Mouse (Mus musculus): ENCODE data around the gene Glrx2. TPM values are rescaled to one million over a fixed set of nuclear protein-coding genes. Genes with fewer than 3 reads are reported as not detected.
"Not testable (repeated sequence)": the region's sequence is repeated elsewhere in the genome, so short reads cannot be mapped to it uniquely, and the experiment has no call there.

Glrx2 gene
- total RNA-seq (2021), result 10 to 100 TPM; 69.4 to 77.9 TPM
- long read RNA-seq, experiment 1, transcript Glrx2-210 (4 exons, 3,337 nt), result major isoform, 77 of 107 reads
- long read RNA-seq, experiment 1, partial matches to known transcripts, result 3 of 107 reads
- long read RNA-seq, experiment 1, other reads (novel, unspliced or antisense), result 22 of 107 reads
- long read RNA-seq, experiment 2, transcript Glrx2-210 (4 exons, 3,337 nt), result major isoform, 54 of 73 reads
- long read RNA-seq, experiment 2, transcript Glrx2-202 (4 exons, 580 nt), result minor isoform, 5 of 73 reads
- long read RNA-seq, experiment 2, partial matches to known transcripts, result 0 of 73 reads
- long read RNA-seq, experiment 2, other reads (novel, unspliced or antisense), result 13 of 73 reads

DNA sequence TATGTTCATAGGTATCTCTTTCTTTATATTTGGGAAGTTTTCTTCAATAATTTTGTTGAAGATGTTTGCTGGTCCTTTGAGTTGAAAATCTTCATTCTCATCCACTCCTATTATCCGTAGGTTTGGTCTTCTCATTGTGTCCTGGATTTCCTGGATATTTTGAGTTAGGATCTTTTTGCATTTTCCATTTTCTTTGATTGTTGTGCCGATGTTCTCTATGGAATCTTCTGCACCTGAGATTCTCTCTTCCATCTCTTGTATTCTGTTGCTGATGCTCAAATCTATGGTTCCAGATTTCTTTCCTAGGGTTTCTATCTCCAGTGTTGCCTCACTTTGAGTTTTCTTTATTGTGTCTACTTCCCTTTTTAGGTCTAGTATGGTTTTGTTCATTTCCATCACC, at the start of gene Glrx2:
Gene Glrx2 (plus strand): TSS at position 301 of the 400 bp plus-strand sequence.
- not testable (repeated sequence) for DNase-seq (ENCODE audit: low spot score)

DNA sequence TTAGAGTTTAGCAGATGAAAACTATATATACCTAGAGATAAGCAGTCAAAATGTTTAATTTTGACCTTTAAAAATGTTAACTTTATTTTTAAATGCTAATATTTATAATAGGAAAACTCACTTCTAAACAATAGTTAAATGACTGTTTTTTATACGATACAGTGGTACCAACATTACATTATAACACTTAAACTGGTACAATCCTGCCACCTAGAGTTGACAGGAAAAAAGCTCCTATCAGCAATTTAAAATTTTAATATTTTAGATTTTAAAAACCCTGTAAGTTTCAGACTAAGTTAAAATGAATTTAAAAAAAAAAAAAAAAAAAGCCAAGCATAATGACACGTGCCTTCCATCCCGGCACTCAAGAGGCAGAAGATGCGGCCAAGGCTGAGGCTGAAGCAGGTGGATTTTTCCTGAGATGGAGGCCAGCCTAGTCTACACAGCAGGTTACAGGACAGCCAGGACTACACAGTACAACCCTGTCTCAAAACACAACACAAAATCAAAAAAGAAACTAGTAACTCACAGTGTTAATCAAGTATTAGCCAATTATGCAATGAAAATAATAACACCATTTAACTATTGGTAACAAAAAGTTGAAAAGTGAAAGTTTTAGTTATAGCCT, 40.3 kb upstream of the Glrx2 start:
- DNase-seq (ENCODE audit: low spot score), result no peak

DNA sequence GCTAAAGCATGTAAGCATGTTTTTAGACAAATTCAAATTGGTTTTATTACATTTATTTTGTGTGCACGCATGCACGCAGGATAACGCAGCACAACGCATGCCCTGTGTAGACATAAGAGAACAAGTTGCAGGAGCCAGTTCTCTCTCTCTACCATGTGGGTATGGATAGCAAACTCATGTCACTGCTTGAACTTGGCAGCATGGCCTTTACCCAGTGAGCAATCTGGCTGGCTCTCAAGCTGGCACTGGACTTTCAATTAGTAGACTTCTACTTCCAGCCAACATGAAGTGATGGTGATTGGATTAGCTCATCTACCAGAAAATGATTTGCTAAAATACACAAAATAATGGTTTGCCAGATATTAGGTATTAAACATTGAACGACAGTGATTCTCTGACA, 35.0 kb upstream of the Glrx2 start:
- DNase-seq (ENCODE audit: low spot score), result peak; percentile 27

DNA sequence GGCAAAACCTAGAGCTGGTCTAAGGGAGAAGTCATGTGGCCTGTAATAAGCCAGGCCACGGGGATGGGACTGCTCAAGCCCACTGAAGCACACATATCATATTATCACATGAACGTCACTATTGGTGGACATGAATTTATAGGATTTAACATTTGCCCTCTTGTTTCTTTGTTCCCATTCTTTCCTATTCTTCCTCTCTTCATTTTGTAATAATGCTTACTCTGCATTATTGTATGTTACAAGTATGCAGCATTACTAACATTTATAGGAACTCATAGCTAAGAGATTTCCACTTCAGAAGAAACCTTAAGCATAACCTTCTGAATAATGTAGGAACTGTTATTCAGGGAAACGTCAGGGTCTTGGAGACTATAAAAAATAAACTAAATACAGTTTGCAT, 31.3 kb upstream of the Glrx2 start:
- DNase-seq (ENCODE audit: low spot score), result no peak

DNA sequence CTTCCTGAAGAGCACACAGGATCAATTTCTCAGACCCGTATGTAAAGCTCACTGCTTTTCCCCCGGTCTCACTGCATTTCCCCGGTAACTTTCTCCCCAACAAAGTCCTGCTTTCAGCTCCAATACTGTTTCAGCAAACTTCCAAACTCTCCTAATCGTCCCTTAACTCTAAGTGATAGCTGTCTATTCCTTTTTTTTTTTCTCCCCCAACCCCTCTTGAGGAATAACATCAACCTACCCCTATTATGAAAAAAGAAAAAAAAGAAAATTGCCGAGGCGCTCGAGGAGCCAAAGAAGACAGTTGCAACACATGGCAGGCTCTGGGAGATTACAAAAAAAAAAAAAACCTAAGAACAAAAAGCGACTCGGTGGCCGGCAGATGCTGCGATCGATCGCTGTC, 14.4 kb upstream of the Glrx2 start:
- DNase-seq (ENCODE audit: low spot score), result no peak

DNA sequence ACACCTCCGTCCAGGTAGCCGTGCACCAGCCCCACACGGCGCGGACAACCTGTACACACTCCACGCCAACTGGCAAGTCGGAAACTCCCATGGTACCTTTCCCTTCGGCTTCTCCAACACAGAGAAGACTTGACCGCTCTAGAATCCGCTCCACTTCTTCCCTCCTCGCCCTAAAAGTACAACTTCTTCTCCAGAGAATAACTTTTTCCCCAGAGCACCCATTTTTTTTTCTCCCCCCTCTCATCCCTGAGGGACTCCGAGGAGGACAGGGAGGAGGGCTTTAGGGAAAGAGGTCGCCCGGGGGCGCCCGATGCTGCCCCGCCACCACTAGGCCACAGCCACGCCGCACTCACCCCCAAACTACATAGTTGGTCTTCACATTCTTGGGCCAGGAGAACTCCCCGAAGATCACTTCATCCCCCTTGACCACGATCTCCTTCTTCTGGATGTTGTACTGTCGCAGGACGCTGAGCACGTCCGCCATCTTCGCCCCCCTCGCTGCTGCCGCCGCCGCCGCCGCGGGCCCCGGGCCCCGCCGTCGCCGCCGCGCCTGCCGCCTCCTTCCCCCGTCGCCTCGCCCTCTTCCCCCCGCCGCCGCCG, 13.9 kb upstream of the Glrx2 start:
- DNase-seq (ENCODE audit: low spot score), result peak; percentile 46

DNA sequence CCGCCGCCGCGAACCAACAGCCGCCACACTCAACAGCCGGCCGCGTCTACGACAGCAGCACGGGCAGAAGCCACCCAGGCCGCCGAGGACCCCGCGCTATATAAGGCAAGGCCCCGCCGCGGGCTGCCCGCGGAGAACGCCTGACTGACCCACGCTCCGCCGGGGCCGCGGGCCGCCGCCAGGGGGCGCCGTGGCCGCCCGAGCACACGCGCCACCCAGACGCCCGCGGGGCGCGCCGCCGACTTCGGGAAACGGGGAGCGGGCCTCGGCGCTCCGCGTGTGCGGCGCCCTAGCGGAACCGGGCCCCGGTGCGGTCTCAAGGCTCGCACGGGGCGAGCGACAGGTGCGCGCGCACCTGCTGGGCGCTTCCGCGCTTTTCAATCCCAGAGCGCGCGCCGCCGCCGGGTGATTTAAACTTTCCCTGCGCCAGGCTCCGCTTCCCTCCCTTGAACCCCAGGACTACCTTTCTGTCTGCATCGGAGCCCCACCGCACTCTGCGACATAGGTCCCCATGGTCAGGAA, 13.3 kb upstream of the Glrx2 start, which contains the start of gene Cdc73:
Gene Cdc73 (minus strand): TSS at position 153 of the 522 bp plus-strand sequence.
- DNase-seq (ENCODE audit: low spot score), result peak; percentile 88

- no peak for DNase-seq (ENCODE audit: low spot score)
Observed at GRCm38 (mm10) chr1:143707006-143707405, 9.1 kb upstream of the Glrx2 start.

GRCm38 (mm10) chr1:143708361-143708760, 7.8 kb upstream of the Glrx2 start:
- no peak for DNase-seq (ENCODE audit: low spot score)

GRCm38 (mm10) chr1:143709966-143710626, 6.0 kb upstream of the Glrx2 start:
- no peak for DNase-seq (ENCODE audit: low spot score)

DNA sequence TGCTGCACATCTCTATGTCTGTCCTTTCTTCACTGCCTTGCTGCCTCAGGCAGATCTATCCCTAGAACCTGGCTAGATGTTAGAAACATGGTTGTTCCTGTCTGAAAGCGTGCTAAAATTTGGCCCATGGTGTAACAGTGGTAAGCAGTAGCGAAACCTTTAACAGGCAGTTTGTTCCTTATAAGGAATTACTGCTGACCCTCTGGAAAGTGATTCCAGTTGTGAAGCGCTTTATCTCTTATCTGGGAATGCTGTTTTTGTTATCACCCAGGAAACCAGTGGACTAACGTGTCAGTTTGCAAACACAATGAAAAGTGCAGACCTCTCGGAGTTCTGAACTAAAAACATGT, 5.5 kb upstream of the Glrx2 start:
- DNase-seq (ENCODE audit: low spot score), result no peak

DNA sequence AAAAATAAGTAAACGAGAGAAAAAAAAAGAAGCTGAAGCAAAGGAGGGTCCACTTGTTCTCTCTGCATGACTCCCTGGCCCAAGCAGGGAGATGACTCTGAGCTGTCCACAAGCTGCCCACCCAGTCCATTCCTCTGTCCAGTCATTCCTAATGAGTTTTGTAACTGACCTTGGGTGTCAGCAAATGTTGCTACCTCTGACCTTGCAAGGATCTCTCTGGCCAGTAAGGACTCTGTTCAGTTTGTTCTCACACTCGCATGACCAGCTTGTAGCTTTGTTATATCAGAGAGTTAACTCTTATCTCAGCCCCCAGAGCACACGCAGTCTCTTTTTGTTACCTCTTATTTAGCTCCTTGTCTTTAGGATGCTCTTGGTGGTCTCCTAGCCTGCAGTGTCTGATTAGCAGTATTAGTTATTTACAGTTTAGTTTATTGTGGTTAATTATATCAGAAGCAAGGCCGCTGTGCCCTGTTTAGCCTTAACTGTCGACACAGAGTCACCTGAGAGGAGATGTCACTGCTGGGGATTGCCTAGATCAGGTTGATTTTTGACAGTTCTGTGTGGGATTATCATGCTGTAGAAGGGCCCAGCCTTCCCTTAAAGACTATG, 8.4 kb downstream of the Glrx2 start:
- no peak for DNase-seq (ENCODE audit: low spot score)

DNA sequence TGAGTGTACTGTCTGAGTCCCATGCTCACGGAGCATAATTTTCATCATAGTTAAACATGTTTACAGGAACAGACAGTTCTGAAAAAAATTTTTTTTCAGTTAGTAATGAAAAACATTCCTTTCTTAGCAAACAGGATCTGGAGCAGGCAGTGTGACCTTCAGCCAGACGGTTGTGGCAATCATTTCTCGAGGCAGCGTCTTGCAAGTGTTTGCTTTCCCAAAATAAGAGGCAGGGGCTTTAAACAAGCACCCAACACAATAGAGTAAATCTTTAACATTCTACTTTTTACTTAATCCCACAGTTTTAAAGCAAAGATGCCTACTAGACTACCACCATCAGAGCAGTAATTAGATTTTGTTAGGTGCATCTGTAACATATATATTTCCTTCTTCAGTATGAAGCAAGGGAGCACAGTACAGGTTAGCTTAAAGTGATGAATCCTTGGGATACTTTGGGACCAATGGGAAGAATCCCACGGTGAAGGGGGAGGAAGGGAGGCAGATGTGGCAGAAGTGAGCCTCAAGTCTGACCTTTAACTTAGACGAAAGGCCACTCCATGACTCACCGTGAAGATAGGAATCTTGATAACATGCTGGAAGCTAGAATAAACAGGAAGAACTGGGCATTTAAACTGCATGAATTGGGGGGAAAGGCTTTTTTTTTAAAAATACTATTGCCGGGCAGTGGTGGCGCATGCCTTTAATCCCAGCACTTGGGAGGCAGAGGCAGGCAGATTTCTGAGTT, 11.7 kb downstream of the Glrx2 start:
- no peak for DNase-seq (ENCODE audit: low spot score)

DNA sequence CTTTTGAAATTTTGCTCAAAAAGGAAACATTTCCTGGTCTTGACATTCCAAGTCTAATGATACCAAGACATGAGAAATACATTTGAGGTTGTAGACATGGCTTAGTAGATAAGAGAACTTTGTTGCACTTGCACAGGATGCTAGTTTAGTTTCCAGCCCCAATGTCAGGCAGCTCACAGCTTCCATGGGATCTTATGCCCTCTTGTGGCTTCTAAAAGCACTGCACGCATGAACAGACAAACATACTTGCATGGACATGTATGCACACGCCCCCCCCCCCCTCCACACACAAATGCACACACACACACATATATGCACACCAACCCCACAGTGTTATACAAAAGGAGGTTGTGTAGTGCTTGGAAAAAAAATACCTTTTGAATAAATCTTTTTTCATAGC, 14.8 kb downstream of the Glrx2 start:
- no peak for DNase-seq (ENCODE audit: low spot score)

DNA sequence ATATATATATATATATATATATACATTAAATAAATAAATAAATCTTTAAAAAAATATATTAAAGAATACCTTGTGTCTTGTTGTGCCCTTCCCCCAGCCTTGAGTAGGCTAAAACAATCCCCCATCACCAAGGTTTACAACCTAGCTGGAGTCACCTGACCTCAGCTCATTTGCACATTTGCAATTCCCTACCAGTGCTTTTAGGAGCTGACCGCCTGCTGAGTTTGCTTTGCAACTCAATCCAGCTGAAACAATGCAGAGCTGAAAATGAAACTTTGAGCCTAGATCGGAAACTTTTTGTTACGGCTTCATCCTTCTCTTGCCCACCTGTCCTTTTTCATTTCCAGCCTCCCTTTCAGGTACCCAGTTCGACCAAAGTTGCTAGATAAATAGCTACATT, 15.6 kb downstream of the Glrx2 start:
- DNase-seq (ENCODE audit: low spot score), result no peak

DNA sequence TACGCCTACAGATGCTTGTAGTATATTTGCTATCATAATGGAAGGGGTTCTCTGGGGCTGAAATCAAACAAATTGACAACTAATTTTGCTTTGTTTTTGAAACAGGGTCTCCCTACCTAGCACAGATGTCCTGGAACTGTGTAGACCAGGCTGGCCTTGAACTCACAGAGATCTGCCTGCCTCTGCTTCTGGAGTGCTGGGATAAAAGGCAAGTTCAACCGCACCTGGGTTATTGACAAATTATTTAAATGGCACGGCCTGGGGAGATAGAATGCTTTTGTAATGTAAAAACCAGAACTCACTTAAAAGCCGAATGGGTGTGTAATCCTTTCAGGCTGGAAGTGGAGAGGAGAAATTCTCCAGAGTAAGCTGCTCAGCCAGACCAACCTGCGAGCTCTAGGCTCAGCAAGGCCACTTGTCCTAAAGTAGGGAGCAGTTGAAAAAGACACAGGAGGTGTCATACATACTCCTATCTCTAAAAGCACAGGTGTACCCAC, 17.8 kb downstream of the Glrx2 start:
- no peak for DNase-seq (ENCODE audit: low spot score)

DNA sequence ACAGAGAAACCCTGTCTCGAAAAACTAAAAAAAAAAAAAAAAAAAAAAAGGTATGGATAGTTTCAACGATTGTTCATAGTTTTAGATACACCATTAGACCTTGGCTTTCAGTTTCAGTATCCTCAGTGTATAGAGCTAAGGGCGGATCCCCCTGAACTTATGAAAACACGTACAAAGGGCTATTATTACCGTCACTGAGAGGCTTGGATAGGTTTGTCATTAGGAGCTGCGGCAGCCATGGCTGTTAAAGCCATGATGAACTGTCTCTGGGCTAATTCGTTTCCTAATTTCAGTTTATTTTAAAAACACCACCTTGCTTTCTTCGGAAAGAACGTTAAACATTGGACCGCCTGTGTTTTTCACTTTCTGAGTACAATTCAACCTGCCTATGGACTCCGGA, 22.7 kb downstream of the Glrx2 start:
- DNase-seq (ENCODE audit: low spot score), result no peak

GRCm38 (mm10) chr1:143739361-143740350, 23.5 kb downstream of the Glrx2 start:
- DNase-seq (ENCODE audit: low spot score), result peak; percentile 74

DNA sequence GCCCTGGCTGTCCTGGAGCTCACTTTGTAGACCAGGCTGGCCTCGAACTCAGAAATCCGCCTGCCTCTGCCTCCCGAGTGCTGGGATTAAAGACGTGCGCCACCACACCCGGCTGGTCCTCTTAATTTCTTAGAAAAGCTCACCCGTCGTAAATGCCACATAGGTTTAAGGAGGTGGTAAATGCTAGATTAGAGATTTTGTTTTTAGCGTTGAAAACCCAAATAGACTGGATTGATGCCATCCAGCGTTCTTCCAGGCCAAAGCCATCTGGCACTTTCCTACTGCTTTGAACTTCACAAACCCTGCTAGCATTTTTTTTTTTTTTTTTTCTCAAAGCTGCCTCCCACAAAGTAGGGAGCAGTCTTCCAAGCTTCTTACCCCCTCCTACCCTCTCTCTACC, 24.4 kb downstream of the Glrx2 start:
- no peak for DNase-seq (ENCODE audit: low spot score)

All from gastrocnemius, adult 18-20 months (tissue).